Mouse (Mus musculus): ENCODE data around the gene Dcaf4. TPM values are rescaled to one million over a fixed set of nuclear protein-coding genes. Genes with fewer than 3 reads are reported as not detected.

Gene Dcaf4
- total RNA-seq, 2 experiments from 2014 or later: 21.2 to 25.8 TPM

Other genes with a start within 250 kb of the Dcaf4 start
- 10 to 100 TPM; 18.7 to 19.5 TPM for gene Dpf3, start 32.8 kb upstream of the Dcaf4 start, total RNA-seq (2021)
- 10 to 100 TPM; 14.1 to 19.1 TPM for gene Zfyve1, start 76.8 kb downstream of the Dcaf4 start, total RNA-seq (2021)
- gene Rbm25, start 110.8 kb downstream of the Dcaf4 start, total RNA-seq (2021): 10 to 100 TPM; 42.3 to 49.0 TPM
- 10 to 100 TPM; 23.3 to 28.6 TPM for gene Psen1, start 167.7 kb downstream of the Dcaf4 start, total RNA-seq (2021)
- gene Papln, start 243.2 kb downstream of the Dcaf4 start, total RNA-seq (2021): 1 to 10 TPM; 5.6 to 6.8 TPM

Data from gastrocnemius, postnatal 14 days (tissue).